Mouse (Mus musculus): ENCODE data around the gene Gmfg.

Gmfg gene

GRCm38 (mm10) chr7:28438771-28439170 lies 1.5 kb downstream of the Gmfg start:
- DNase-seq (ENCODE audit: low spot score) = no peak

GRCm38 (mm10) chr7:28440739-28441138 lies 3.5 kb downstream of the Gmfg start:
- DNase-seq (ENCODE audit: low spot score) = no peak

- DNase-seq (ENCODE audit: low spot score) = no peak
These were observed 4.7 kb downstream of the Gmfg start for GRCm38 (mm10) chr7:28441776-28442485.

GRCm38 (mm10) chr7:28442688-28443087 lies 5.4 kb downstream of the Gmfg start:
- DNase-seq (ENCODE audit: low spot score) = no peak

- DNase-seq (ENCODE audit: low spot score) = no peak
These were observed 7.2 kb downstream of the Gmfg start for GRCm38 (mm10) chr7:28444344-28444974.

- peak; percentile 44 for DNase-seq (ENCODE audit: low spot score)
These were observed 9.2 kb downstream of the Gmfg start for GRCm38 (mm10) chr7:28446446-28446845.

- DNase-seq (ENCODE audit: low spot score) = no peak
These were observed 10.0 kb downstream of the Gmfg start for GRCm38 (mm10) chr7:28447101-28447830.

GRCm38 (mm10) chr7:28447865-28448820 lies 10.9 kb downstream of the Gmfg start:
- DNase-seq (ENCODE audit: low spot score) = no peak

- peak; percentile 32 for DNase-seq (ENCODE audit: low spot score)
These were observed 14.5 kb downstream of the Gmfg start, which contains the start of gene Lrfn1 for GRCm38 (mm10) chr7:28451531-28452360. Gene Lrfn1 (plus strand): TSS chr7:28451980.

GRCm38 (mm10) chr7:28452361-28453005 lies 15.2 kb downstream of the Gmfg start:
- no peak for DNase-seq (ENCODE audit: low spot score)

- DNase-seq (ENCODE audit: low spot score) = no peak
These were observed 23.1 kb downstream of the Gmfg start for GRCm38 (mm10) chr7:28460361-28460760.

- no peak for DNase-seq (ENCODE audit: low spot score)
These were observed 25.5 kb downstream of the Gmfg start for GRCm38 (mm10) chr7:28462769-28463168.

- no peak for DNase-seq (ENCODE audit: low spot score)
These were observed 27.4 kb downstream of the Gmfg start for GRCm38 (mm10) chr7:28464416-28465212.

GRCm38 (mm10) chr7:28466721-28467212 lies 29.5 kb downstream of the Gmfg start:
- DNase-seq (ENCODE audit: low spot score) = peak; percentile 27

GRCm38 (mm10) chr7:28467213-28467751 lies 30.0 kb downstream of the Gmfg start:
- peak; percentile 50 for DNase-seq (ENCODE audit: low spot score)

GRCm38 (mm10) chr7:28476191-28476590 lies 38.9 kb downstream of the Gmfg start:
- DNase-seq (ENCODE audit: low spot score) = no peak

- DNase-seq (ENCODE audit: low spot score) = no peak
These were observed 40.1 kb downstream of the Gmfg start for GRCm38 (mm10) chr7:28477363-28477762.

GRCm38 (mm10) chr7:28478854-28479253 lies 41.6 kb downstream of the Gmfg start:
- DNase-seq (ENCODE audit: low spot score) = no peak

- no peak for DNase-seq (ENCODE audit: low spot score)
These were observed 45.6 kb downstream of the Gmfg start for GRCm38 (mm10) chr7:28482854-28483253.

All from yolk sac, embryonic 10.5 days (tissue).